Mouse (Mus musculus): ENCODE results near the gene Gm49388.

- TF ChIP-seq EP300 (IDR thresholded peaks at IDR 0.05) (no peak), CTCF (IDR thresholded peaks at IDR 0.05) (no peak)
Observed at GRCm38 (mm10) chr7:127817053-127817452, 31.6 kb downstream of the Gm49388 start.
